ENCODE assay signal across 22 mouse cellular contexts in the genomic region with DNA sequence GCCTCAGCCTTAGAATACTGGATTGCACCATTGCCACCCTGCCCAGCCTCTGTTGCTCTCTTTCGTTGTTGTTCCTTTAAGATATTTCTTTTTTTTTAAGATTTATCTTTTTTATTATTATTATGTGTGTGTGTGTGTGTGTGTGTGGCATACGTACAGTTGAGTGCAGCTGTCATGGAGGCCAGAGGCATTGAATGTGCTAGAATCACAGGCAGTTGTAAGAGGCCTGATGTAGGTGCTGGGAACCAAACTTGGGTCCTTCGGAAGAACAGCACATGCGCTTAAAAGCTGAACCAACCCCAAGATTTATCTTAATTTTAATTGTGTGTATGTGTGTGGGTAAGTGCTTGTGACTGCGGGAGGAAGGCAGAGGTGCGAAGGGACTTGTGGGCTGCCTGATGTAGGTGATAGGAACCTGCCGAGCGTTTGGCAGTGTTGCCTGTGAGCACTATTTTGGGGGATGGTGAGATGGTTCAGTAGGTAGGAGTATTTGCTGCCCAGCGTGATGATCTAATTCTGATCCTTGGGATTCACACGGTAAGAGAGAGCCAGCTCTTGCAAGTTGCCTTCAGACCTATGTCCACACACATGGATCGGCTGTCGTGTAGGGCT. TPM values are rescaled to one million over a fixed set of nuclear protein-coding genes. Genes with fewer than 3 reads are reported as not detected.
DNase-seq lines count a peak whose midpoint lies in the region; ATAC-seq and TF ChIP-seq lines count a peak whose summit lies in the region.
"Had no signal": no experiment of that assay in that cellular context is flagged by ENCODE, and none has a peak within 500 bp of the region (broad histone marks: within the 10 kb centered on the region; RNA-seq: fewer than 3 reads in every experiment).

No protein-coding gene starts in this region.

- WGBS in heart, adult 2 months: 94% methylated on average over 12 of the region's 12 CpGs
- 96% methylated on average over 12 of the region's 12 CpGs for WGBS in hindbrain, postnatal 0 days
- 94% methylated on average over 12 of the region's 12 CpGs for WGBS in embryonic facial prominence, embryonic 10.5 days

- peaks cover 16% of the 10 kb centered on the region for H3K4me1 ChIP-seq in heart, adult 2 months (ENCODE audit: control insufficient read depth, insufficient read depth, low read length)
- peaks cover 45 to 53% of the 10 kb centered on the region in 2 experiments for H3K4me1 ChIP-seq in MEL (ENCODE audit: control insufficient read depth in 1 of 2, insufficient read depth in 2 of 2, low read length in 2 of 2)
- H3K4me1 ChIP-seq in megakaryocyte, embryonic 14.5 days: peaks cover 100% of the 10 kb centered on the region
- H3K4me1 ChIP-seq in hindbrain, postnatal 0 days (ENCODE audit: insufficient read depth, low read length): peaks cover 10% of the 10 kb centered on the region; the same call in 1 of the 2 replicates
- H3K4me1 ChIP-seq in embryonic facial prominence, embryonic 10.5 days: peaks cover 7% of the 10 kb centered on the region; the same call in 1 of the 2 replicates
- H3K4me1 ChIP-seq: midbrain, embryonic 12.5 days had no signal

- peak; percentile 25; the same call in 1 of the 2 replicates for ATAC-seq in granulocyte monocyte progenitor cell, adult 5-6 weeks (replicated peaks; ENCODE audit: poor library complexity, severe bottlenecking)
- no peak for ATAC-seq in hindbrain, postnatal 0 days
- ATAC-seq: forebrain, embryonic 13.5 days had no signal

- TF ChIP-seq RAD21 in MEL (IDR thresholded peaks at IDR 0.05; ENCODE audit: low read depth, low read length): no peak

- H3K4me2 ChIP-seq in hindbrain, postnatal 0 days (ENCODE audit: low read depth, low read length): no peak overlapping the region
- H3K4me2 ChIP-seq: forebrain, embryonic 13.5 days; heart, embryonic 13.5 days; lung, embryonic 14.5 days; midbrain, embryonic 12.5 days had no signal

- H3K27me3 ChIP-seq in heart, adult 2 months (ENCODE audit: control insufficient read depth, insufficient read depth, low read length): no peaks in the 10 kb centered on the region
- H3K27me3 ChIP-seq in MEL (ENCODE audit: control insufficient read depth in 1 of 2, insufficient read depth in 2 of 2, low read length in 2 of 2): no peaks in the 10 kb centered on the region
- H3K27me3 ChIP-seq in megakaryocyte, embryonic 14.5 days (replicated peaks): no peaks in the 10 kb centered on the region
- H3K27me3 ChIP-seq in hindbrain, postnatal 0 days (ENCODE audit: insufficient read depth, low read length): no peaks in the 10 kb centered on the region
- no peaks in the 10 kb centered on the region for H3K27me3 ChIP-seq in embryonic facial prominence, embryonic 10.5 days (replicated peaks; ENCODE audit: low read depth, poor library complexity, severe bottlenecking)
- H3K27me3 ChIP-seq: forebrain, embryonic 13.5 days; heart, embryonic 13.5 days; midbrain, embryonic 12.5 days had no signal

- no peak for TF ChIP-seq POLR2A in heart, adult 2 months (IDR thresholded peaks at IDR 0.05; ENCODE audit: insufficient read depth, low read depth, low read length)
- TF ChIP-seq POLR2A in MEL (IDR thresholded peaks at IDR 0.05; ENCODE audit: control insufficient read depth in 1 of 2, insufficient read depth in 1 of 2, low read depth in 1 of 2, low read length in 2 of 2, poor library complexity in 1 of 2): no peak

- TF ChIP-seq CTCF in heart, adult 2 months (IDR thresholded peaks at IDR 0.05): no peak
- TF ChIP-seq CTCF in MEL (IDR thresholded peaks at IDR 0.05 in 2 of 3, conservative IDR thresholded peaks at IDR 0.05 in 1 of 3; ENCODE audit: control insufficient read depth in 1 of 3, insufficient read depth in 1 of 3, low read depth in 2 of 3, low read length in 3 of 3, poor library complexity in 1 of 3, severe bottlenecking in 1 of 3): no peak
- no peak for TF ChIP-seq CTCF in hindbrain, postnatal 0 days (IDR thresholded peaks at IDR 0.05; ENCODE audit: low read depth)

- no peaks in the 10 kb centered on the region for H3K9me3 ChIP-seq in MEL (replicated peaks; ENCODE audit: insufficient read depth, low read length)
- no peaks in the 10 kb centered on the region for H3K9me3 ChIP-seq in megakaryocyte, embryonic 14.5 days
- H3K9me3 ChIP-seq in hindbrain, postnatal 0 days (ENCODE audit: low read length): no peaks in the 10 kb centered on the region
- no peaks in the 10 kb centered on the region for H3K9me3 ChIP-seq in embryonic facial prominence, embryonic 10.5 days
- H3K9me3 ChIP-seq: forebrain, embryonic 13.5 days; heart, embryonic 13.5 days; midbrain, embryonic 12.5 days had no signal

- H3K4me3 ChIP-seq in heart, adult 2 months: no peak overlapping the region
- H3K4me3 ChIP-seq in MEL (ENCODE audit: control insufficient read depth in 1 of 2, insufficient read depth in 1 of 2, low read depth in 2 of 2, low read length in 2 of 2): no peak overlapping the region
- peak overlapping the region; percentile 79 for H3K4me3 ChIP-seq in megakaryocyte, embryonic 14.5 days (replicated peaks)
- H3K4me3 ChIP-seq in hindbrain, postnatal 0 days (ENCODE audit: low read length): no peak overlapping the region
- no peak overlapping the region for H3K4me3 ChIP-seq in embryonic facial prominence, embryonic 10.5 days
- H3K4me3 ChIP-seq: forebrain, embryonic 13.5 days; heart, embryonic 13.5 days; midbrain, embryonic 12.5 days had no signal

- no peak overlapping the region for H3K27ac ChIP-seq in heart, adult 2 months
- peak overlapping the region; percentile 93 for H3K27ac ChIP-seq in MEL (ENCODE audit: control insufficient read depth, low read depth, low read length)
- no peak overlapping the region for H3K27ac ChIP-seq in hindbrain, postnatal 0 days
- H3K27ac ChIP-seq in embryonic facial prominence, embryonic 10.5 days (replicated peaks): no peak overlapping the region
- H3K27ac ChIP-seq: forebrain, embryonic 13.5 days; heart, embryonic 13.5 days; kidney, postnatal 0 days; midbrain, embryonic 12.5 days had no signal

- TF ChIP-seq EP300 in heart, adult 2 months (IDR thresholded peaks at IDR 0.05; ENCODE audit: insufficient read depth, low read depth, low read length): no peak
- peak; percentile 61 to 74 for TF ChIP-seq EP300 in MEL (IDR thresholded peaks at IDR 0.05; ENCODE audit: low read depth in 1 of 2, low read length in 2 of 2)

- H3K9ac ChIP-seq in heart, adult 2 months (ENCODE audit: low read depth, low read length): no peak overlapping the region
- peak overlapping the region; percentile 32 for H3K9ac ChIP-seq in MEL (ENCODE audit: control insufficient read depth, low read depth, low read length, poor library complexity, severe bottlenecking)
- no peak overlapping the region for H3K9ac ChIP-seq in hindbrain, postnatal 0 days (replicated peaks; ENCODE audit: low read length)
- H3K9ac ChIP-seq: forebrain, embryonic 13.5 days; heart, embryonic 13.5 days; lung, embryonic 14.5 days; midbrain, embryonic 12.5 days had no signal

- DNase-seq in heart, adult 11 months: peak; percentile 90
- DNase-seq in heart, adult 2 months: no peak
- DNase-seq in MEL (ENCODE audit: low read depth, low spot score): peak; percentile 83
- DNase-seq in thymus, postnatal 10 days (ENCODE audit: low spot score in 2 of 2): no peak
- no peak for DNase-seq in hindbrain, postnatal 0 days (ENCODE audit: low spot score)
- DNase-seq in embryonic facial prominence, embryonic 10.5 days (ENCODE audit: low spot score): no peak
- DNase-seq: adrenal gland, postnatal 25 days; cerebellum, adult 11 months; cerebellum, postnatal 10 days; heart, adult 18-20 months; heart, postnatal 14 days; kidney, adult 18-20 months; layer of hippocampus, adult 9-11 months; lung, embryonic 14.5 days; lung, postnatal 36 days; thymus, postnatal 36 days had no signal

- peaks cover 8% of the 10 kb centered on the region for H3K36me3 ChIP-seq in heart, adult 2 months (ENCODE audit: control insufficient read depth, insufficient read depth, low read length)
- H3K36me3 ChIP-seq in MEL (ENCODE audit: control insufficient read depth in 1 of 2, insufficient read depth in 2 of 2, low read length in 2 of 2): peaks cover 0 to 54% of the 10 kb centered on the region in 2 experiments; a peak in 3 of 4 replicates
- peaks cover 55% of the 10 kb centered on the region for H3K36me3 ChIP-seq in megakaryocyte, embryonic 14.5 days (replicated peaks; ENCODE audit: low read length)
- peaks cover 17% of the 10 kb centered on the region; the same call in 1 of the 2 replicates for H3K36me3 ChIP-seq in hindbrain, postnatal 0 days (ENCODE audit: insufficient read depth, low read length)
- peaks cover 76% of the 10 kb centered on the region for H3K36me3 ChIP-seq in embryonic facial prominence, embryonic 10.5 days (replicated peaks)

- no peaks in the 10 kb centered on the region for H3K79me2 ChIP-seq in heart, adult 2 months (replicated peaks; ENCODE audit: control insufficient read depth, insufficient read depth, low read length)
- H3K79me2 ChIP-seq in MEL (ENCODE audit: control insufficient read depth, insufficient read depth, low read length, poor library complexity): no peaks in the 10 kb centered on the region

- intact Hi-C loops in heart, adult 2 months (cut with DNase I): no loop called here

TF ChIP-seq in MEL, 35 proteins besides CTCF, POLR2A, EP300 and RAD21 (continues in another document):
- TF ChIP-seq MYB (IDR thresholded peaks at IDR 0.05; ENCODE audit: low read depth, low read length) (no peak), USF2 (IDR thresholded peaks at IDR 0.05; ENCODE audit: borderline replicate concordance in 1 of 2, insufficient read depth in 1 of 2, low read depth in 1 of 2, low read length in 2 of 2) (no peak), MAFK (IDR thresholded peaks at IDR 0.05; ENCODE audit: borderline replicate concordance, low read depth, low read length) (0 out of 2 replicates have a peak, but pooled peaks have one; percentile 33), MEF2A (IDR thresholded peaks at IDR 0.05; ENCODE audit: extremely low read depth, insufficient replicate concordance, low read depth, low read length, poor library complexity, severe bottlenecking) (peak; percentile 27; the same call in 1 of the 2 replicates), UBTF (IDR thresholded peaks at IDR 0.05; ENCODE audit: borderline replicate concordance, insufficient read depth, low read depth, low read length) (no peak), POLR2AphosphoS5 (IDR thresholded peaks at IDR 0.05; ENCODE audit: borderline replicate concordance, low read depth, low read length) (no peak)

RNA-seq across cellular contexts. Expression of a gene that starts 15.4 kb away (rescaled TPM):
- total RNA-seq in heart, adult 2 months (2021): 1 to 10 TPM; 7.1 to 7.2 TPM
- 14.3 and 18.1 TPM in 2 replicates for polyA plus RNA-seq in heart, adult 2 months (2012; rRNA removed)
- not detected in 2 replicates for total RNA-seq in MEL (2012; rRNA removed)
- polyA plus RNA-seq in MEL (2012; ENCODE audit: insufficient read depth in 1 of 2, insufficient read length in 2 of 2, low read depth in 1 of 2, low replicate concordance in 2 of 2, missing spikeins in 1 of 2): under 1 TPM in 1 of 2 experiments, not detected in 1; 0.04 TPM
- 0.79 and 0.80 TPM in 2 replicates for total RNA-seq in granulocyte monocyte progenitor cell, adult 5-6 weeks (2014; fragmentation: Nextera tagmentation)
- 1.1 and 2.4 TPM in 2 replicates for total RNA-seq in granulocyte monocyte progenitor cell, adult 5-6 weeks (2017)
- 10.7 and 16.9 TPM in 2 replicates for polyA plus RNA-seq in megakaryocyte, embryonic 14.5 days (2012; ENCODE audit: insufficient read depth, low replicate concordance)
- total RNA-seq in hindbrain, postnatal 0 days (2014; rRNA removed): 4.7 and 8.5 TPM in 2 replicates
- 1.7 TPM in 2 replicates for polyA plus RNA-seq in hindbrain, postnatal 0 days (2015; fragmentation: Nextera tagmentation; extraction: Ambion mirVana)
- polyA plus RNA-seq in embryonic facial prominence, embryonic 10.5 days (2016; fragmentation: Nextera tagmentation; extraction: Ambion mirVana): 1.5 and 2.3 TPM in 2 replicates

Comparison
In these comparisons a context has a peak if more than half of its experiments do, and no peak if none do; other contexts are left out.
1. DNase-seq: peak in heart, adult 11 months (single experiment) and MEL (single experiment); none in heart, adult 2 months (0 of 2), thymus, postnatal 10 days (0 of 2), hindbrain, postnatal 0 days (single experiment) and embryonic facial prominence, embryonic 10.5 days (single experiment).